Mouse (Mus musculus) embryo, embryonic 9.5 days (tissue): ENCODE measurements at regions not wholly inside any gene's neighbourhood (a gene's known extent, or its start where the extent isn't known, plus 50 kb on each side); places are given as distances from the start of the nearest gene placed in this dataset.
"Not testable (repeated sequence)": the region's sequence is repeated elsewhere in the genome, so short reads cannot be mapped to it uniquely, and the experiment has no call there.

Source experiments
- DNase-seq: peaks from one replicate; pipeline ENCODE4 v3.0.0-alpha.2; 2017; ENCODE audit errors: extremely low spot score

DNA sequence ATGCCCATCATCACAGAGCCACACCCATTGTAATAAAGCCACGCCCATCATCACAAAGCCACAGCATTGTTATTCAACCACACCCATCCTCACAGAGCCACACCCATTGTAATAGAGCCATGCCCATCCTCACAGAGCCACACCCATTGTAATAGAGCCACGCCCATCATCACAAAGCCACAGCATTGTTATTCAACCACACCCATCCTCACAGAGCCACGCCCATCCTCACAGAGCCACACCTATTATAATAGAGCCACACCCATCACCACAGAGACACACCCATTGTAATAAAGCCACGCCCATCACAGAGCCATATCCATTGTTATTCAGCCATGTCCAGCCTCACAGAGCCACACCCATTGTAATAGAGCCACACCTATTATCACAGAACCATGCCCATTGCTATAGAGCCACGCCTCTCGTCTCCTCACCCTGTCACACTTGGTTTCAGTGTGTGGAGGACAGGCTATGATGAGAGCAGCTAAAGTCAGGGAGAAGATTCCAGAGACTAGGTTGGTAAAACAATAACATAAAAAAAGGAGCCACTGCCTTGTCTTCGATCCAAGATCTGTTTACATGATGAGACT, 85.6 kb downstream of the Gxylt1 start:
- DNase-seq, result no peak

DNA sequence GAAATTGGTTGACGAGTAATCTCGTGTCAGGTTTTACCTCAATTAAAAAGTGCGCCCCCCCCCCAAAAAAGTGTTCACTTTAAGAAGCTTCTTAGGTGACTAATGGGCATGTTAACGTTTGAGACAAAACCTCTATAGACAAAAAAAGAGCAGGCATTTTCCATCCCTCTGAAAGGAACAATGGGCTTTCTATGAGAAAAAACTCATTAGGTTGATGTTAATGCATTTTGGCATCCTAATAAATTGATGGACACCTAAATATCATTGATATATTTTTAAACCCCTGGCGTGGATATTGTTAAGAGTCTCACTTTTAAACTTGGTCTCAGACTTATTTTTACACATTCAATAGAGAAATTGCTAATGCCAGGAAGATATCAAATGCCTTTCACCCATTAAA, 98.8 kb downstream of the Gxylt1 start:
- no peak for DNase-seq

DNA sequence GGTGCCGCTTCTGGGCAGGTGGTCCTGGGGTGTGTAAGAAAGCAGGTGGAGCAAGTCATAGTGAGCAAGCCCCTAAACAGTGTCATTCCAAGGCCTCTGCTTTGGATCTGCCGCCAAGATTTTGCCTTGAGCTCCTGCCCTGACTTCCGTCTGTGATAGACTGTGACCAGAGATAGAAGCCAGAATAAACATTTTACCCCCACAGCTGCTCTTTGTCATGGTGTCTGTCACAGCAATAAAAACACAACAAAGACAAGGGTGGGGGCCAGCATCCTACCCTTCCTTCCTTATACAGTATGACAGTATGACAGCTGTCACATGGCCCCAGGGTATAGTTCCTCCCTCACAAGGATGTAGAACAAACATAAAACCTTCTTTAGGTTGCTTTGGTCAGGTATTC, 106.2 kb downstream of the Gxylt1 start:
- DNase-seq, result no peak

DNA sequence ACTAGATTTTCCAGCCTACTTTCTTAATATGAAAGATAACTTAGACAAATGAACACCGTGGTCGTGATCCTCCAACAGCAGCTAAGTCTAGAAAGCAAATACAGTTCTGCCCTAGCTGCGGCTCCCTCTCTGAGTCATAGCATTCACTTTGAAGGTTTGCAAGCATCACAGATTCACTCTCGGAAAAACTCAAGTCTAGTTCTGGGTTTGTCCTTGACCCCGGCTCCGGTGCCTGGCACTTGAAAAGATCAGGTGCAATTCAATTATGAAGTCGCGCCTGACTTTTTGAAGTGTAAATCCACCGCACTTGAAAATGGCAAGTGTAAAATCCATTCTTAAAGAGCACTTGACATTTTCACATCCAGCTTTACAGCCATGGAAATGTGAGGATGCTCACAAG, 107.5 kb downstream of the Gxylt1 start:
- no peak for DNase-seq

DNA sequence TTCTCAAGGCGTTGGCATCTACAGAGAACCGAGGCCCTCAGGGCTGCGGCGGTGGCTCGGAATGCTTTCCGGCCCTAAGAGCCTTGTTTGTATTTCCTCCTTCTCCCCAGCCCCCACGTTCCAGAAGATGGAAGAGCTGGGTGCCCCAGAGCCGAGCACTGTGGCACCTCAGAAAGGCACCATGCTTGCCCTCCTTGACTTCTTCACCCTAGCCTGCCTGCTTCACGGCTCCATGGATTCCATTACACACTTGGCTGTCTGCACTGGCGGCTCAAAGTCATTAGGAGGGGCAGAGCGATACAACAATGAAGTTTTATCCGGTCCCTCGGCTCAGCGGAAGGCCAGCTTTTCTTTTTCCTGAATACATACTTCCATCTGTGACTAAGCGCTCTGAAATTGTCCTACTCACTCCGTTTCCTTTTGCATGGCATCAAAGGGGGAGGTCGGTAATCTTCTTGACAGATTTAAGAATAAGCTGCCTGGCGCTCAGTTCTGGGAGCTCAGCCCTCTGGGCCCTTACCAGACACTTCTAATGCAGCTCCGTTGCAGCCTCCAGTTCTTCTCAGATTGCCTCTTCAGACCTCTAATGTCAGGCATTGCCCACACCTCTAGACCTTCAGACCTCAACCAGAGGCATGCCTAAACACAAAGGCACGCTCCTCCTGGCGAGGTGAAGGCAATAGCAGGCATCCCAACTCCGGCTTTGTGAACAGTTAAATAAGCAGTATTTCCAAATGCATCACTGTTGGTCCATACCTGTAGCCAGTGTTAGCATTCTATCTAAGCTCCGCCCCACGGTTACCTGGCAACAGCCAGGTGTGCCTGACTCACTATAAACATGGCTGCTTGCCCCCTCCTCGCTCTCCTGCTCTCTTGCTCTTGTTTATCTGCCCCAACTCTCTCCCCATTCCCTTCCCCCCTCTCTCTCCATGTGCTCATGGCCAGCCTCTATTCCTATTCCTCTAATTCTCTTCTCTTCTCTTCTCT, 112.8 kb downstream of the Gxylt1 start:
- DNase-seq, result no peak

DNA sequence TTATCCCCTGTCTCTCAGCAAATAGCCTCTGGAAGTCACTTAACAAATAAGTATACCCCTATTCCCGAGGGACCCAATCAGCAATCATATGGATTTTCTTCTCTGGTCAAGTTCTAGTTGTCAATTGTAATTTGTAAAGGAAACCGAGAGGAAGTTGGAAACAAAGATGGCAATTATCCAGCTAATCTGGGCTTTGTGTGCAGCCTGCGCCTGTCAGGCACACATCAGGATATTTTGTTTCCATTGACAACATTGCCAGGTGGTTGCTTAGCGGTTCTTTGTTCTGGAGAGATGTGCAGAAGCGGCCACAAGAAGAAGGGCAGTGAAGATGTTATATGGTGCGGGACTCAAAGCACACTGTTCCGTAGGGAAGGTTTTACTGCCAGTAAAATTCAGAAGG, 113.7 kb downstream of the Gxylt1 start:
- no peak for DNase-seq

DNA sequence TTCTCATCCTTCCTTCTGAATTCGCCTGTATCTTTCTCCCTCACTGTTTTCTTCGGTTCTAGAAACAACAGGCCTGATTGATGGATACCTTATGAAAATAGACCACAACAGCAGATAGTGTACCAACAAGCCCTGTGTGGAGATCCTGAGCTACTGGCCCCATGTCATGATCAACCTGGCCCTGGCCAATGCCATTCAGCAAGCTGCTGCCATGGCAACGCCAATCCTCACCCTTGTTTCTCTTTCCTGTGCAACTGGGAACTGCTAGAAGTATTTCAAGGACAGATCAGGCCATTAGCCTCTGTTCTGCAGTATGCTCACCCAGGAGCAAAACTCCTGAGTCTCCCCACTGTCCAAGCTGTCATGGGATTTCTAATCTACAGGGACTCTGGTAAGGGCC, 119.2 kb downstream of the Gxylt1 start:
- no peak for DNase-seq

DNA sequence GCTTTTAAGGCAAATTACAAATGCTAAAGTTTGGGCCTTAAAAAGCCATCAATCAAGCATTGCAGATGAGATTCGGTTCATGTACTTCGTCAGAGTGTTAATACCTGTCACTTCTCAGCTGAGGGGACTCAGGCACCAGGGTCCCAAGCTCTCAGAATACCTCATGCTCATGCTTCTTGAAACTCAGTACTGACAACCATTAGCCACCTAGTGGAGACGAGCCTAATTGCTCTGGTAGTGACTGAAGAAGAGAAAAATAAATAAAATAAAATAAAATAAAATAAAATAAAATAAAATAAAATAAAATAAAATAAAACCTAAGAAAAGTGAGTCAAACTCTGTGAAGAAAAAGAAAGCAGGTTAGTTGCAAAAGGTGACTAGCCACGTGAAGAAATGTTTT, 121.0 kb downstream of the Gxylt1 start:
- DNase-seq, result no peak

DNA sequence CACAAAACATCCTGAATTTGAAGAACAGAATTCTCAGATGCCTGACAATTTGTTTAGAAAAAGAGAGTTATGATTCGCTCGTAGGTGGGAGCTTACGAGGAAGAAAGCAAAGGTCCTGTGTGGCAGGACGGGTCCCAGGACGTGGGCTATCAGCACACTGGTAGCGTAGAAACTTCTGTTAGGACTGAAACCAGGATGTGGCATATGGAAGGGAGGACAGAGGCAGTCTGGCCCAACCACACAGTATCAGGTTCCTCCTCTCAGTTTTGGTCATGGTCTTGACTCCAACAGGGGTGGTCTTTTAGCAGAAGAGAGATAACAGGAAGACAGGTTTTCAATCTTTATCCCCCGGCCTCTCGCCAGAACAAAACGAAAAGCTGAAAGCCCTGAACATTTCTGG, 130.1 kb downstream of the Gxylt1 start:
- DNase-seq, result no peak

DNA sequence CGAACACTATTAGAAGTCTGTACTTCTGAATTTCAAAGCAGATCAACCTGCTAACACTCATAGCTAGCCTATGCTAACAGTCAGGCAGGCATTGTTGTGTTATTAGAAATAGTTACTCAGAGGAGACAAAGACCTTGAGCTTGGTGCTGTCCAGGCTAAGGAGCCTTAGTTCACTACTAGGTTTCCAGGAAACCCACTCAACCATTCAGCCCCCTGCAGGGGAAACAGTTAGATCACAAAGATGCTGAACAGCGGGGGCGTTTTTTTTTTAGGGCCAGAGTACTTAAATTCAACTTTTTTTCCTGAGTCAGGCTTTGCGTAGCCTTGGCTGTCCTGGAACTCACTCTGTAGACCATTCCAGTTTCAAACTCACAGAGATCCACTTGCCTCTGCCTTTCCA, 130.7 kb downstream of the Gxylt1 start:
- DNase-seq, result no peak

DNA sequence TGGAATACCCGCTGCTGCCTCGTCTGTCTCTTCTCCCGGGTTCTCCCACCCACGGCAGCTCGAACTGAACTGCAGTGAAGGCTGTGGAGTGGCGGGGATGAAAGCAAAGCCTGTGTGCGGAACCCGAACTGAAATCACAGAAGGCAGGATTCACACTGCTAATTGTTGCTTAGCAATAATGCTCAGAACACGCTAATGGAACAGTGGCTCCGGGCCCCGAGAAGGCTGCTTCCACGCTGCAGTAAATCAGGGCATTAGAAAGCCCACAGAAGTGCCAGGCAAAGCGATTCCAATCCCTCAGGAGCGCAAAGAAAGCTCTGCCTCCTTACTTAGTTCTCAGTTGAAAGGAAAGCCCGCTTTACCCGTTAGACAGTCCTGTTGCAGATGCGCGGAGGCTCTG, 141.6 kb downstream of the Gxylt1 start:
- DNase-seq, result no peak

DNA sequence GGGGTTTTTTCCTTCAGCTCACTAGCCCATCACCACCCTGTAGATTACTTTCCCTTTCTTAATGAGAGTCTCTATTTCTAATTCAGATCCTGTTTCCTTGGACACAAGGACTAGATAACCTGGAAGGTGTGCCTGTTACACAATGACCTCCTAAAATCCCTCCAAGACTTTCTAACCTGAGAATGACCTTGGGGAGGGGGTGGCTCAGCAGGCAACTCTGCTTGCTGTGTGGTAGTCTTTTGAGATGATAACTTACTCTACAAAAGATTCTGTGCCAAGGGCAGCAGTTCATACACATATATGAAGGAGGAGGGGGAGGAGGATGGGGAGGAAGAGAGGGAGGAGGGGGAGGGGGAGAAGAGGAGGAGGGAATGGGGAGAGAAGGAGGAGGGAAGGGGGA, 143.9 kb downstream of the Gxylt1 start:
- no peak for DNase-seq

DNA sequence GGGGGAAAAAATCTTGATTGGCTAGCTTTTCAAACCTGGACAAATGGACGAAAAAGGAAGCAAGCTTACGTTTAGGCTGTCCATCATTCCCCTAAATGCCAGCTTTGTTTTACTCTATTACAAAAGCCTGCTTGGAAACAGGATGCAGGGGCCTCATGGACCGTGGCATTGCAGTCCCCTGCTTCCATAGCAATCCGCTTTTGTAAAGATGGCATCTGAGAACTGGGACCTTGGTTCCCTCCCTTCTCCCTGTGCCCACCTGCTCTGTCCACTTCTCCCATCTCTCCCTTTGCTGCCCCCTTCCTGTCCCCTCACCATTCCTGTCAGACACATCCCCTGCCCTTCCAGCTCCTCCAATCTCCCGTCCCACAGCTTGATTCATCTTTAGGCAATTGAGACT, 149.7 kb downstream of the Gxylt1 start:
- no peak for DNase-seq

DNA sequence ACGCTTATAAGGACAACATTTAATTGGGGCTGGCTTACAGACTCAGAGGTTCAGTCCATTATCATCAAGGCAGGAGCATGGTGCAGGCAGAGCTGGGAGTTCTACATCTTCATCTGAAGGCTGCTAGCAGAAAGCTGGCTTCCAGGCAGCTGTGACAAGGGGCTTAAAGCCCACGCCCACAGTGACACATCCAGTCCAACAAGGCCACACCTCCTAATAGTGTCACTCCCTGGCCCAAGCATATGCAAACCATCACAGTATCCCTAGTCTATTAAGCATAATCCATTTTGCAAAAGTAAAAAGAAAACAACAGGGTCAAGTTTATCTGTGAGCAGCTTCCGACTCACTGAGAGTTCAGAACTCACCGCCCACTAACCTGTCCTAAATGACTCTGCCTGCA, 153.8 kb downstream of the Gxylt1 start:
- no peak for DNase-seq

DNA sequence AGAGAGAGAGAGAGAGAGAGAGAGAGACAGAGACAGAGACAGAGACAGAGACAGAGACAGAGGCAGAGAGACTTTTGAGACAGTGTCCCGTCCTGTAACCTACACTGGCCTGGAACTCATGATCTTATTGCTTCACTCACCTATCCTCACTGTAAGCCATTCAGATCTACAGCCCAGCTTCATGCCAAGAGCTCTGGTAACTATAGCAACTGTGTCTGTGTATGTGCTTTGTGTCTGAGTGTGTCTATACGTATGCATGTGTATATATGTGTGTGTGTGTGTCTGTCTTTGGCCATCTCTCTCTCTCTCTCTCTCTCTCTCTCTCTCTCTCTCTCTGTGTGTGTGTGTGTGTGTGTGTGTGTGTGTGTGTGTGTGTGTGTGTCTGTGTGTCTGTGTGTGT, 157.2 kb downstream of the Gxylt1 start:
- not testable (repeated sequence) for DNase-seq

DNA sequence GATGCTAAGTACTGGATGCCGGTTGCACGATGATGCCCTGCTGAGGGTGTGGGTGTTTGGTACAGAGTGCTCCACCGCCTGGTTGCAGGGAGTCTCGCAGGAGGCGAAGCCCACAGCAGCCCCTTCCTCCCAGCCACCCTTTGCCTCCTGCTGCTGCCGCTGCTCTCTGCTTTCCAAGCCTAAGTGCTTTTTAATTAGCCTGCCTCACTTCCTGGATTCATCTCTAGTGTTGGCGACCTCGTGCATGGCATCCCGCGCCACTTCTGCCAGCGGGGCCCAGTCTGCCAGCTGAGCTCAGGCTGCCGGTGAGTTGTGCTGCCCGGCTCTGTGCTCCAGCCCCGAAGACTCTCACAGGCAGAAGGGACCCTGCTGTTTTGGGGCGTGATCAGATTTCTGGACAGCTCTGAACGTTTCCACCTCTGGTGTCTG, 159.3 kb downstream of the Gxylt1 start:
- DNase-seq, result peak; percentile 69

DNA sequence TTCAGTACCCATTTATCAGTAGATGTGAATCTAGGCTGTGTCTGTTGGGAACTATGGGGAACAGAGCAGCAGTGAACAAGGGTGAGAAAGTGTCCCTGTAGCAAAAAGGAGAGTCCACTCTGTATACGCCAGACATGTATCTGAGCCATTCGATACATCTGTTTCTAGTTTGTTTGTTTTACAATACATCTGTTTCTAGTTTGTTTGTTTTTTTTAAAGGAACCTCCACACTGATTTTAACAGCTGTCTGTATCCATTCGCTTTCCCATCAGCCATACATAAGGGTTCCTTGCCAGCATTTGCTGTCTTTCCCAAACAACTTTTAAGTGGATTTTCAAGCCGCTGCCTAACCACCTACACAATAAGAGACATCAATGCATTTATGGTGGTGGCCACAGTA, 170.0 kb downstream of the Gxylt1 start:
- no peak for DNase-seq

DNA sequence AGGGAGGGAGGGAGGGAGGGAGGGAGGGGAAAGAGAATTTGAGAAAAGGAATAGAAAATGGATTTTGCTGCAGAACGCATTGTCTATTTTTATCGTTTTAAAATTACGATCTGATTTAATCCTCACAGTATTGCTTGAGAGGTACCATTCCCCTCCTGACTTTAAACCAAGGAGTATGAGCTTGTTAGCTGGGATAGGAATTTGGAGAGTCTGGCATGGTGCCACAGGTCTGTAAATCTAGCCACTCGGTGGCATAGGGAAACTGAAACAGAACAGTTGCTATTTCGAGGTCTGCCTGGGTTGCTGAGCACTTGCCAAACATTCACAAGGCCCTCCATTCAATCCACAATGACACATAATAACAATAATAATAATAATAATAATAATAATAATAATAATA, 171.6 kb downstream of the Gxylt1 start:
- DNase-seq, result no peak

DNA sequence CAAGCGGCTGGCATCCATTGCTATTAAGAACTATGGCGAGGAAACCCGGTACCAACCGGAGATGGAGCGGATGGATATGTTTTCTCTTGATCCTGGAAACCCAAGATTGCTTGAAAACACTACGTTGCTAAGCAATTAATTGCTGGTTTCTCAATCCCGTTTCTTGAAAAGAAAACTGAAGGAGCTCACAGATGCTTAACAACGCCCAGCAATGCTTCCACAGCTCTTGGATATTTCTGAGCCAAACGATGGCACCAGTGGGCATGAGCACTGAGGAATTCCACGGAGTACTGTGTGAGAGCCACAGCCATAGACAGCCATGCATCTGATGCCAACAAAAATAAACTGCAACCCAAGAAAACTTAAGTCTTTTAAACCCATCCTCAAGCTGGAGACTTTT, 173.1 kb downstream of the Gxylt1 start:
- DNase-seq, result no peak

DNA sequence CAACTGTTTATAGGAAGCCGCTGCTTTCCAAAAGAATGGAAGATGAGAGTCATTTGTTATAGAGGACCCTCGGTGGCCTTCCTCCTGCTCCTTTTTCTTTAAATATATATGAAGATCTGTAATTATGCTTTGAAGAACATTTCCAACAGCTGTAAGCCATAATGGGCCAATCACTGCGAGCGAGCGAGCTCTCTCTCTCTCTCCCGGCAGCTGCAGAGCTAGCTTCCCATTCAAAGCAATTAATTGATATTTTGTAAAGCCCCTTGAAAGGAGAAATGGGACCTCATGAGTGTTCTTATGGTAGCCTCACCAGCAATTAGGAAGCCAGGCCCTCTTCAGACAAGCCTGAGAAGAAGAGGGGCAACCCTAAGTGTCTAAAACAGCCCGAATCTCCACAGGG, 174.1 kb downstream of the Gxylt1 start:
- no peak for DNase-seq

DNA sequence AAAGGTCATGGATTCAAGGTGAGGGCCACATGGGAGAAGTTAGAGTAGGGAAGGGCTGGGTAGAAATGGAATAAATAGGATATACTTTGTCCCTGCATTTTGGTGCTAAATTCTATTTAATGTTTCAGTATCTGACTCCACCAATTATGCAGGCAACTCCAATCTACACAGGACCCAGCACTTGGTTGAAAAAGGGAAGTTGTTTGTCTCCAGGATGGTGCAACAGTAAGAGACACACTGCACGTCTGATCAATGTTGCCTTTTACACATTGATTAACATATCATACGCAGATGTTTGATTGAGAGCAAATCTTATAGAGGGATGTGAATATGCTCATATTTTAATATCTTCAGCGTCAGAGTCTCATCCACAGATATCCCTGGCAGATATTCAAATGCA, 175.1 kb downstream of the Gxylt1 start:
- no peak for DNase-seq

DNA sequence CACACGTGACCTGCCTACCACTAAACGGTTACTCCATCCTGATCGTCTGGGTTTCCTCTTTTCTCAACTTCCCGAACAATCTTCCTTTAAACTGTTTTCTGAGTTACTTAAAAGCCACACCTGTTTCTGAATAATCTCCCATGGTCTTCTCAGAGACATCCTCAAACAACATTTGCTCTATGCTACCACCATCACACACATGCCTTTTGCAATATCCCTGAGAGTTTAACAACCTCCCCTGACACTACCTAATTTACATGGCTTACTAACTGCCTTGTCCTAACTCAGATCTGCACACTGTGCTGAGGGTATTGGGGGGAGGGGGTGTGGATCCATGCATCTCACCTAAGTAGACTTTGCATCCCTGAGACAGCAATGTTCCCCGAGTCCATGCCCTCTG, 178.6 kb downstream of the Gxylt1 start:
- no peak for DNase-seq

DNA sequence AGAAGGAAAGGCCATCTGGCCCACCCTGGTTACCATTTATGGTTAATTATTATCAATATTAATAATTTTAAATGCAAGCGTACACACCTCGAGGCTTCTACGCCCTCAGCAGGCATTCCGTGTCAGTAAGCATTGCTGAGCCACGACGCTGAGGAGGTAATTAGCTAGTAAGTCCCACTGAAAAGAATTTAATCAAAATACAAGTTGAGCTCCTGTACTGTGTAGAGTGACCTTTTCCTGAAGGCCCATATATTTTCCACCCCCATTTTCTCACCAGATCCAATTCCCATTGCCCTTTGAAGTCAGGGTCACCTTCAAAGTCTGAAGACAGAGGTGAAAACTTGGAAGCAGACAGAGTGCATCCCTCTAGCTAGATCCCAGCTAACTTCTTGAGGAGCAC, 179.8 kb downstream of the Gxylt1 start:
- no peak for DNase-seq
